In genomic region chr3:43923497-43923896, GRCm38 (mm10) we compare ENCODE assay signal across 11 mouse cellular contexts.
"Had no signal": no experiment of that assay in that cellular context is flagged by ENCODE, and none has a peak within 500 bp of the region (broad histone marks: within the 10 kb centered on the region; RNA-seq: fewer than 3 reads in every experiment).

No protein-coding gene starts in this region.

- H3K9ac ChIP-seq: limb, embryonic 13.5 days; liver, embryonic 14.5 days; neural tube, embryonic 12.5 days had no signal

- DNase-seq: kidney, postnatal 10 days; kidney, postnatal 4 days; lung, adult 18-20 months; retina, postnatal 1 day; right cerebral cortex, postnatal 4 days; spleen, adult 18-20 months; thymus, postnatal 36 days had no signal

- H3K36me3 ChIP-seq: limb, embryonic 13.5 days; neural tube, embryonic 12.5 days had no signal

- H3K4me2 ChIP-seq: limb, embryonic 13.5 days; neural tube, embryonic 12.5 days had no signal

- H3K4me1 ChIP-seq: limb, embryonic 13.5 days; neural tube, embryonic 12.5 days had no signal

- H3K4me3 ChIP-seq: layer of hippocampus, adult 2 months; limb, embryonic 13.5 days; neural tube, embryonic 12.5 days had no signal

- H3K9me3 ChIP-seq: limb, embryonic 13.5 days; neural tube, embryonic 12.5 days had no signal

- H3K27ac ChIP-seq: layer of hippocampus, adult 2 months; limb, embryonic 13.5 days; liver, embryonic 14.5 days; neural tube, embryonic 12.5 days had no signal

- H3K27me3 ChIP-seq: limb, embryonic 13.5 days; neural tube, embryonic 12.5 days had no signal
